Mouse (Mus musculus) B cell, adult 2 months (primary cell): ENCODE data around the gene Gm49405.

ENCODE experiments used
- DNase-seq, 2 experiments: peaks; one replicate each; pipeline ENCODE4 v3.0.0; 2022

The Gm49405 gene

GRCm38 (mm10) chr19:4054613-4055012, 54.2 kb downstream of the Gm49405 start:
- no peak for DNase-seq
